Mouse (Mus musculus) ES-E14 (cell line): Measurements from ENCODE around the gene Evi5.

ENCODE experiments used
- CHD2 ChIP-seq: IDR thresholded peaks from 2 replicates; pipeline ENCODE4 v1.6.1; 2014; ENCODE audit warnings: mild to moderate bottlenecking, low read depth, low read length, inconsistent platforms
- ZC3H11A ChIP-seq: IDR thresholded peaks from 2 replicates; pipeline ENCODE4 v1.6.1; 2012; ENCODE audit warnings: low read depth, mild to moderate bottlenecking, inconsistent platforms, low read length, borderline replicate concordance

GRCm38 (mm10) chr5:107829998-107830560, 44.8 kb downstream of the Evi5 start, which contains the start of gene Ube2d2b:
- no peak for TF ChIP-seq ZC3H11A
- no peak for TF ChIP-seq CHD2
